Mouse (Mus musculus) heart, embryonic 16.5 days (tissue): ENCODE measurements around the gene Fam20a. TPM values are rescaled to one million over a fixed set of nuclear protein-coding genes. Genes with fewer than 3 reads are reported as not detected.

Source experiments
- ATAC-seq: fragments of 200-750 bp; cut with Nextera tagmentation; replicated peaks from 2 replicates; pipeline ENCODE4 v1.8.0; 2017; ENCODE audit warnings: moderate number of reproducible peaks; ENCODE audit not compliant: insufficient read depth, low FRiP score; ENCODE audit errors: extremely low read depth
- H3K27ac ChIP-seq: fragments of 300-500 bp; sonication (generic); 2 replicates; pipeline ENCODE4 v1.5.1; 2014; ENCODE audit warnings: mild to moderate bottlenecking, low read length, control low read depth, moderate library complexity
- H3K27me3 ChIP-seq: fragments of 300-500 bp; sonication (generic); 2 replicates; pipeline ENCODE4 v1.6.1; 2014; ENCODE audit warnings: low read length, mixed read lengths; ENCODE audit not compliant: control insufficient read depth, insufficient read depth
- H3K36me3 ChIP-seq: fragments of 300-500 bp; sonication (generic); 2 replicates; pipeline ENCODE4 v1.6.1; 2014; ENCODE audit not compliant: control insufficient read depth, insufficient read depth
- H3K4me1 ChIP-seq: fragments of 300-500 bp; sonication (generic); 2 replicates; pipeline ENCODE4 v1.6.1; 2014; ENCODE audit warnings: low read length, mixed read lengths; ENCODE audit not compliant: control insufficient read depth, insufficient read depth
- H3K4me2 ChIP-seq: fragments of 300-500 bp; sonication (generic); 2 replicates; pipeline ENCODE4 v1.6.1; 2014; ENCODE audit warnings: low read depth, mild to moderate bottlenecking, control low read depth, low read length
- H3K4me3 ChIP-seq: fragments of 300-500 bp; sonication (generic); 2 replicates; pipeline ENCODE4 v1.5.1; 2014; ENCODE audit warnings: mild to moderate bottlenecking, control low read depth, low read length
- H3K9ac ChIP-seq: fragments of 300-500 bp; sonication (generic); 2 replicates; pipeline ENCODE4 v1.6.1; 2014; ENCODE audit warnings: low read length, control low read depth
- H3K9me3 ChIP-seq: fragments of 300-500 bp; sonication (generic); replicated peaks from 2 replicates; pipeline ENCODE4 v1.6.1; 2016; ENCODE audit warnings: low read length; ENCODE audit not compliant: control insufficient read depth
- WGBS: fragments of 180-500 bp; shearing (Covaris S2); extraction: QIAGEN DNeasy Blood & Tissue Kit; methylation state at CpG from one replicate; pipeline ENCODE4 v1.1.7; 2014; 5-methylcytosine and 5-hydroxymethylcytosine counted together
- polyA plus RNA-seq: library from polyadenylated mRNA; unstranded; fragments of >200 nt; fragmentation: Nextera tagmentation; extraction: Ambion mirVana; gene quantifications from 2 replicates; pipeline ENCODE4 v1.2.1, GENCODE M21; 2015

Fam20a gene
- polyA plus RNA-seq, 1 experiment from 2014 or later, result 3.1 TPM

DNA sequence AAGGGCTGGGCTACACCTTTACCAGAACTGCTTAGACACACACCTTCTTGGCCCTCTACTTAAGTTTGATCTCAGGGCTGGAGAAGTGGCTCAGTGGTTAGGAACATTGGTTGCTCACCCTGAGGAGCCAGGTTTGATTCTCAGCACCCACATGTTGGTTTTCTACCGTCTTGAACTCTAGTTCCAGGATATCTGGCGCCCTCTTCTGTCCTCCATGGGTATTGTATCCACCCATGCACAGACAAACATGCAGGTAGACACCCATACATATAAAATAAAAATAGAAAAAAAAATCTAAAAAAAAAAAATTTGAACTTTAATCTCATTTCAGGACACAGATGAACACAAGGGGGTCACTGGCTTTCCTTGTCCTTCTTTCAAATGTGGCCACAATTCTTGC lies 22.3 kb downstream of the Fam20a start:
- peaks cover 5% of the 10 kb centered on the region; the same call in 1 of the 2 replicates for H3K4me1 ChIP-seq
- H3K4me3 ChIP-seq, result no peak overlapping the region
- no peaks in the 10 kb centered on the region for H3K36me3 ChIP-seq
- no peaks in the 10 kb centered on the region for H3K27me3 ChIP-seq
- H3K9me3 ChIP-seq, result peaks cover 5% of the 10 kb centered on the region; the same call in 1 of the 2 replicates
- no peak overlapping the region for H3K27ac ChIP-seq
- no peak overlapping the region for H3K4me2 ChIP-seq
- 51% methylated on average over 2 of the region's 2 CpGs for WGBS
- H3K9ac ChIP-seq, result no peak overlapping the region
- no peak for ATAC-seq

DNA sequence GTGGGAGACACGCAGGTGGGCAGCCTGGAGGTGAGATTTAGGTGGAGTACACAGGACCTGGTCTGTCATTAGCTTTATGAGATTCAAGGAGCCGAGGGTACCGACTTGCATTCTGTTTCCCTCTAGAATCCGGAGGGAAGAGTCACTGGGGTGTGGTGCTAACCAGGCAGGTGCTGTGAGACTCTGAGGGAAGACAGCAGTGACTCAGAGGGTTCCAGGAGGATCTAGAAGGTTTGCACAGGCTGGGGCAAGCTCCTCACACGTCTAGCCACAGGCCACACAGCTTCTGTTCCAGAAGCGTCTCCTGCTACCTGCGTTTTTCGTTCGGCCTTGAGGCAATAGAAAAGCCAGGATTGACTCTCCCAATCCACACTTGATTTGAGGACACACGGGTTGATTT lies 23.3 kb downstream of the Fam20a start:
- Histone ChIP-seq H3K9me3 (peaks cover 5% of the 10 kb centered on the region; the same call in 1 of the 2 replicates), H3K36me3 (no peaks in the 10 kb centered on the region), H3K4me2 (no peak overlapping the region), H3K27me3 (no peaks in the 10 kb centered on the region), H3K4me1 (0 out of 2 replicates have a peak, but pooled peaks cover 3% of the 10 kb centered on the region), H3K9ac (no peak overlapping the region), H3K4me3 (no peak overlapping the region), H3K27ac (no peak overlapping the region)
- ATAC-seq, result no peak
- 84% methylated on average over 10 of the region's 10 CpGs for WGBS

DNA sequence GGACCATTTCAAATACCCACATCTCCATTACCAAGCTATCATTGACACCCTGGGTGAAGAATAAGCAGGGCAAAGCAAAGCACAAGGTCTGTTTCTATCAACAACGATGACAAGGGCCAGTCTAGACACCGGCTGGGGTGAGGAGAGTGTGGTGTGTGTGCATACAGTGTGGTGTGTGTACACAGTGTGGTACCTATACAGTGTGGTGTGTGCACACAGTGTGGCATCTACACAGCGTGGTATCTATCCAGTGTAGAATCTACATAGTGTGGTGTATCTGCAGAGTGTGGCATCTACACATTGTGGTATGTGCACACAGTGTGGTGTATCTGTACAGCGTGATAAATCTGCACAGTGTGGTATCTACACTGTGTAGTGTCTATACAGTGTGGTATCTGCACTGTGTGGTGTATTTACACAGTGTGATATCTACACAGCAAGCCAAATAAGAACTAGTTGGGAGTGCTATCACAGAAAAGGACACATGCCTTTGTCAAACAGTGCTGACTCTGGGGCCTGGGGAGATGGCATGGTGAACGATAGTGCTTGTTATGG lies 24.9 kb downstream of the Fam20a start:
- no peaks in the 10 kb centered on the region for H3K36me3 ChIP-seq
- WGBS, result 73% methylated on average over 5 of the region's 5 CpGs

DNA sequence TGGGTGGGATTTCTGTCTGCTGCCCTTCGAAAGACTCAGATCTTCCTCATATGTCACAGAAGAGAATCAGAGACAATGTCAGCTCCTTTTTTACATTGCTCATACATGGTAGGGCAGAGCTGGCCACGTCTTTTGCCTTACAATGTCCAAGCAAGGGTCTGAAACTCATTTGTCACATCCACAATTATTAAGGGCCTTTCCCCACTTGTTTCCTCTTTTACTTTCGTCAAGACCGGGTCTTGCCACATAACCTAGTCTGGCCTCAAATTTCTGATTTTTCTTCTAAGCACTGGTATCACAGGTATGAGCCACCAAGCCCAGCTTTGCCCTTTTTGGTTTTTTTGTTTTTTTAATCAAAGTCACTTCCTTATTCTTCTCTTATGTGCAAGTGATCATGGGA lies 25.6 kb downstream of the Fam20a start:
- Histone ChIP-seq H3K27ac (no peak overlapping the region), H3K27me3 (no peaks in the 10 kb centered on the region), H3K4me2 (no peak overlapping the region), H3K4me3 (no peak overlapping the region), H3K9me3 (peaks cover 8% of the 10 kb centered on the region; the same call in 1 of the 2 replicates), H3K4me1 (0 out of 2 replicates have a peak, but pooled peaks cover 3% of the 10 kb centered on the region), H3K36me3 (no peaks in the 10 kb centered on the region), H3K9ac (no peak overlapping the region)
- no peak for ATAC-seq
- WGBS, result 89% methylated on average over 4 of the region's 4 CpGs

More for the DNA sequence above, 24.9 kb downstream of the Fam20a start:
- Histone ChIP-seq H3K9me3 (peaks cover 8% of the 10 kb centered on the region; the same call in 1 of the 2 replicates), H3K4me2 (no peak overlapping the region), H3K4me3 (no peak overlapping the region), H3K27ac (no peak overlapping the region), H3K9ac (no peak overlapping the region), H3K4me1 (0 out of 2 replicates have a peak, but pooled peaks cover 3% of the 10 kb centered on the region), H3K27me3 (no peaks in the 10 kb centered on the region)
- no peak for ATAC-seq

DNA sequence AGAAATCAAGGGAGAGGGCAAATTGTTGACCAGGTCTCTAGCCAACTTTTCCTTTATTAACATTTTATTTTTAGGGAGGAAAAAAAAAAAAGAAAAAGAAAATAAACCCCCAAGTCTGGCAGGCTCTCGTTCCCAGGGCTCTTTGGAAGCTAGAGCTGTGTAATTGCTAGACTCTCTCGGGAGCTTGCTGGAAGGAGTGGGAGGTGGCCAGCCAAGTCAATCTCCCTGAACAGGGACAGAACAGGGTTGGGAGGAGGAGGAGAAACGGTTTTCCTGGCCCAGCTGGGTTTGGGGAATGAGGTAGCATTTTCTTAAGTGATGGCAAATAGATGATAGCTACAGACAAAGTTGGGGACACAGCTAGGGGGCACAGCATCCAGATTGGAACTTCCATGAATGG lies 29.3 kb downstream of the Fam20a start:
- Histone ChIP-seq H3K9ac (no peak overlapping the region), H3K4me2 (no peak overlapping the region), H3K9me3 (peaks cover 3% of the 10 kb centered on the region; the same call in 1 of the 2 replicates), H3K4me3 (no peak overlapping the region), H3K36me3 (no peaks in the 10 kb centered on the region), H3K27me3 (no peaks in the 10 kb centered on the region), H3K27ac (no peak overlapping the region), H3K4me1 (no peaks in the 10 kb centered on the region)
- 40% methylated on average over 3 of the region's 3 CpGs for WGBS
- no peak for ATAC-seq

DNA sequence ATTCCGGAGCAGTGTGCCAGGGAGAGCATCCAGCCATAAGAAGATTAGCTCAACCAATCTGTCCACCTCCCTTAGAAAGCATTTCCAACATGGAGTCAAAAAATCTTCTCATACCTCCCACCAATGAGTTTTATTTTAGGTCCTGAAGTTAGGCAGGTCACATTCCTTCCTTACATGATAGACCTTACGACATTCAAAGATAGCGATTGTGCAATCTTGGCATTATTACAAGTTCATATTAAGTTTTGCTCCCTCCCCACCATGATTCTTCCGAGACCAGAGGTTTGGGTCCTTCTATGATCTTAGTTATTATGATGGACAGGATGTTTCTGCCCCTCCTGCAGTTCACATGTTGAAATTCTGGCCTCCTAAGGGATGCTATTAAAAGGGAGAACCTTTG lies 32.5 kb downstream of the Fam20a start:
- Histone ChIP-seq H3K4me1 (no peaks in the 10 kb centered on the region), H3K27me3 (no peaks in the 10 kb centered on the region), H3K27ac (no peak overlapping the region), H3K4me3 (no peak overlapping the region), H3K9me3 (peaks cover 3% of the 10 kb centered on the region; the same call in 1 of the 2 replicates), H3K36me3 (no peaks in the 10 kb centered on the region), H3K4me2 (no peak overlapping the region), H3K9ac (no peak overlapping the region)
- no peak for ATAC-seq
- WGBS, result 69% methylated on average over 4 of the region's 4 CpGs

DNA sequence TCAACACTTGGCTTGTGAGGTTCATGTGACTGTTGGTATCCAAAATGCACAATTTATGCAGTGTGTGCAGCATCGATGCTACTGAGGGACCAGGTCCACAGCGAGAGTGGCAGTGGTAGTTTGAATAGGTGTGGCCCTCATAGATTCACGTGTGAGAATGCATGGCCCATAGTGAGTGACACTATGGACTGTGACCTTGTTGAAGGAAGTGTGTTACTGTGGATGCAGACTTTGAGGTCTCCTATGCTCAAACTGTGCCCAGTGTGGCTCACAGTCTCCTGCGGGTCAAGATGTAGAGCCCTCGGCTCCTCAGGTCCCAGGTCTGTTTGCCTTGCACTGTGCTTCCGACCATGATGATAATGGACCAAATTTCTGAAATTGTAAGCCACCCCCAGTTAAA lies 39.9 kb downstream of the Fam20a start:
- no peak overlapping the region for H3K9ac ChIP-seq
- no peaks in the 10 kb centered on the region for H3K27me3 ChIP-seq
- H3K4me1 ChIP-seq, result peaks cover 13% of the 10 kb centered on the region
- no peaks in the 10 kb centered on the region for H3K36me3 ChIP-seq
- no peak overlapping the region for H3K4me3 ChIP-seq
- H3K27ac ChIP-seq, result no peak overlapping the region
- H3K4me2 ChIP-seq, result no peak overlapping the region
- H3K9me3 ChIP-seq, result no peaks in the 10 kb centered on the region
- 93% methylated on average over 6 of the region's 6 CpGs for WGBS
- no peak for ATAC-seq

DNA sequence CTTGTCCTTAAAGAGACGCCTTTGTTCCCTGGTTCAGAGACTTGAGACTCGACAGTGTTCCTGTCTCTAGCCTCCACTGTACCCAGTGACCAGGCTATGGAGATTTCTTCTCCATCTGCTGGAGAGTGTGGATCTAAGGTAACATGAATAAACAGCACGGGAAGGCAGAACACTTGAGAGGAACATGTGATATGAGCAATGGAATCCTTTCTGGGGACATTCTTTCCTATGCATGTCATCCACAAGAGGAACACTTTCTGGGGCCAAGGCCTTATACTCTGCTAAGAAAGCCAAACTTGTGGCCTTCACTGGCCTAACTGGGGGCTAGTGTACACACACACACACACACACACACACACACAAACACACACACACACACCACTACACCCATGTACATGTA lies 40.5 kb downstream of the Fam20a start:
- Histone ChIP-seq H3K4me2 (no peak overlapping the region), H3K4me3 (no peak overlapping the region), H3K9ac (no peak overlapping the region), H3K27me3 (no peaks in the 10 kb centered on the region), H3K36me3 (no peaks in the 10 kb centered on the region), H3K4me1 (peaks cover 13% of the 10 kb centered on the region), H3K9me3 (no peaks in the 10 kb centered on the region), H3K27ac (peak overlapping the region; percentile 67)
- WGBS, result 38% methylated on average over 3 of the region's 3 CpGs
- ATAC-seq, result peak; percentile 64

DNA sequence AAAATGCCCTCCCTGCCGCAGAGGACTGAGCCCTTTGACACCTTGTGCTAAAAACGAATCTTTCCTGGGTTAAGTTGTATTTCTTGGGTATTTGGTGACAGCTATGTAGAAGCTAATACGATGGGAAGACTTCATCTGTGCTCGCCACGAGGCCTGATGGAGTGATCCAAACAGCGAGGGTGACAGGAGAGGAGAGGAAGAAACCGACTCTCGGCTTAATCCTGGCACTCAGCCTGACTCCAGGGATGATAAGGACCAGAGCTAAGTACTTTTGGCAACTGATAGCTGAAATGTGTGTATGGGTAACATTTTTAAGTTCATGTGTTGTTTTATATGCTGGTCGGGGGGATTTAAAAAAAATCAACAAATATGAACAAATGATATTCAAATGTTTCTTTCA lies 41.1 kb downstream of the Fam20a start:
- Histone ChIP-seq H3K9ac (no peak overlapping the region), H3K27ac (0 out of 2 replicates have a peak overlapping the region, but pooled peaks have one; percentile 7), H3K4me2 (no peak overlapping the region), H3K9me3 (no peaks in the 10 kb centered on the region), H3K27me3 (no peaks in the 10 kb centered on the region), H3K4me1 (peaks cover 16% of the 10 kb centered on the region), H3K4me3 (no peak overlapping the region), H3K36me3 (no peaks in the 10 kb centered on the region)
- ATAC-seq, result 0 out of 2 replicates have a peak, but pooled peaks have one; percentile 40
- 29% methylated on average over 9 of the region's 9 CpGs for WGBS
